Mouse (Mus musculus) embryonic facial prominence, embryonic 12.5 days (tissue): Measurements from ENCODE around the gene Ppp1r15b. TPM values are rescaled to one million over a fixed set of nuclear protein-coding genes. Genes with fewer than 3 reads are reported as not detected.

Source experiments
- ATAC-seq: fragments of 200-750 bp; cut with Nextera tagmentation; 2 replicates; pipeline ENCODE4 v1.8.0; 2017; ENCODE audit not compliant: insufficient number of reproducible peaks, insufficient read depth, low FRiP score, low TSS enrichment
- H3K27ac ChIP-seq: fragments of 300-500 bp; sonication (generic); 2 replicates; pipeline ENCODE4 v1.5.1; 2016; ENCODE audit warnings: mild to moderate bottlenecking
- H3K27me3 ChIP-seq: fragments of 300-500 bp; sonication (generic); 2 replicates; pipeline ENCODE4 v1.6.1; 2016; ENCODE audit warnings: mild to moderate bottlenecking, moderate library complexity
- H3K36me3 ChIP-seq: fragments of 300-500 bp; sonication (generic); 2 replicates; pipeline ENCODE4 v1.6.1; 2016; ENCODE audit warnings: mild to moderate bottlenecking
- H3K4me1 ChIP-seq: fragments of 300-500 bp; sonication (generic); 2 replicates; pipeline ENCODE4 v1.6.1; 2016
- H3K4me2 ChIP-seq: fragments of 300-500 bp; sonication (generic); replicated peaks from 2 replicates; pipeline ENCODE4 v1.6.1; 2016; ENCODE audit warnings: mild to moderate bottlenecking, moderate library complexity
- H3K4me3 ChIP-seq: fragments of 300-500 bp; sonication (generic); 2 replicates; pipeline ENCODE4 v1.5.1; 2016; ENCODE audit warnings: mild to moderate bottlenecking
- H3K9ac ChIP-seq: fragments of 300-500 bp; sonication (generic); 2 replicates; pipeline ENCODE4 v1.6.1; 2016; ENCODE audit warnings: mild to moderate bottlenecking, moderate library complexity
- H3K9me3 ChIP-seq: fragments of 300-500 bp; sonication (generic); 2 replicates; pipeline ENCODE4 v1.6.1; 2016; ENCODE audit warnings: mild to moderate bottlenecking, moderate library complexity
- WGBS: fragments of 180-500 bp; shearing (Covaris S2); methylation state at CpG from one replicate; pipeline ENCODE4 v1.1.7; 2016; 5-methylcytosine and 5-hydroxymethylcytosine counted together
- polyA plus RNA-seq: library from polyadenylated mRNA; unstranded; fragments of >200 nt; fragmentation: Nextera tagmentation; extraction: Ambion mirVana; gene quantifications from 2 replicates; pipeline ENCODE4 v1.2.1, GENCODE M21; 2016

Gene Ppp1r15b
- polyA plus RNA-seq, 1 experiment from 2014 or later, result 45.0 TPM

DNA sequence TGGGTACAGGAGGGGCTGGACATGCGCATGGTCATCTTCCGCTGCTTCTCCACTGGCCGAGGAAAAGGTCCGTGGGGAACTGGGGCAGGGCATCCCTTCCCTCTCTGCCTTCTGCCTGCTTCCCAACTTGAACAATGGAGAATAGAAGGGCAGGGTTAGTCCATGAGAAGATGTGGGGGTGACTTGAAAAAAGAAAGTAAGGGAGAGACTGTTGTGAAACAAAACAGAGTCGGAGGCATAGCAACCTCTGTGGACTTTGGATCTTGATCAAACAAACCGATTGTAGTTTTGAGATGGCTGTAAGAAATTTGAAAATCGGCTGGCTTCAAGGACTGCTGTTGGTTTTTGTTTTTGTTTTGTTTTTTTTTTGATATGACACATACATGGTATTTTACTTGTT, 37.2 kb upstream of the Ppp1r15b start:
- Histone ChIP-seq H3K4me2 (no peak overlapping the region), H3K9me3 (no peaks in the 10 kb centered on the region), H3K4me1 (no peaks in the 10 kb centered on the region), H3K9ac (no peak overlapping the region), H3K27ac (no peak overlapping the region), H3K27me3 (no peaks in the 10 kb centered on the region), H3K36me3 (peaks cover 33% of the 10 kb centered on the region), H3K4me3 (no peak overlapping the region)
- no peak for ATAC-seq
- 87% methylated on average over 7 of the region's 7 CpGs for WGBS

DNA sequence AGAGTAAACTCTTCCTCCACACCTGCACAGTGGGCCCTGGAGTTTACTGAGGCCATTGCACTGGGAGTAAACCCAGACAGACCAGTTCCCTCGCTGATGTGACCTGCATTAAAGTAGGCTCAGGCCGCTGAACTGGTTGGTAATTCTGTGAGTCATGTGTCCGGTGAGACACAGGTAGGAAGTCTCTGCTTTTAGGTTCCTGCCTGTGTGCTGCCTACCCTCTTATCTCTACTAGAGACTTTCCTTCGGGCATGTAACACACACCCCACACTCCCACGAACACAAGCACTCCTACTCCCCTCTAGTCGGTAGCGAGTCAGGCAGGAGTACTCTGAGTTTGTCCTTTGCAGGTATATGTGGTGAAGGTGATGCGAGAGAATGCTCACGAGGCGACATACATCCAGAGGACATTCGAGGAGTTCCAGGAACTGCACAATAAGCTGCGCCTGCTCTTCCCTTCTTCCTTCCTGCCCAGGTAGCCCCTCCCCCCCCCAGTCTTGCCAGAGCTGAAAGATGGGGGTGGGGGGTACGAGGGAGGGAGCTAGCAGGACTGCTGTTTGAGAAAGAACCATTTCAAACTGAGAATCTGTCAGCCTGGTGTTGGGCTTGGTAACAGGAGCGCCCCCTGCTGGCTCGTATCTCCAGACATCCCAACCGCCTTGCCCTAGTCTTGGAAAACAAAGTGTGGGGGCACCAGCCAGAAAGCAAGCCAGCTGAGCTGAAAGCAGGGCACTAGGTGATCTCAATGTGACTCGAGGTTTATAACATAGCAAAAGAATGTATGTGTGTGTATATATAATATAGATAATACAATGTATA, 29.8 kb upstream of the Ppp1r15b start:
- Histone ChIP-seq H3K9ac (no peak overlapping the region), H3K27me3 (no peaks in the 10 kb centered on the region), H3K27ac (no peak overlapping the region), H3K36me3 (peaks cover 66% of the 10 kb centered on the region), H3K4me2 (no peak overlapping the region), H3K9me3 (no peaks in the 10 kb centered on the region), H3K4me1 (0 out of 2 replicates have a peak, but pooled peaks cover 3% of the 10 kb centered on the region), H3K4me3 (no peak overlapping the region)
- WGBS, result 38% methylated on average over 17 of the region's 17 CpGs
- no peak for ATAC-seq

- Histone ChIP-seq H3K27me3 (no peaks in the 10 kb centered on the region), H3K9me3 (no peaks in the 10 kb centered on the region), H3K4me3 (no peak overlapping the region), H3K4me1 (0 out of 2 replicates have a peak, but pooled peaks cover 3% of the 10 kb centered on the region), H3K36me3 (peaks cover 66% of the 10 kb centered on the region), H3K4me2 (no peak overlapping the region), H3K9ac (no peak overlapping the region), H3K27ac (no peak overlapping the region)
- 82% methylated on average over 5 of the region's 5 CpGs for WGBS
- ATAC-seq, result no peak
These were observed 28.8 kb upstream of the Ppp1r15b start for GRCm38 (mm10) chr1:133102108-133102507.

DNA sequence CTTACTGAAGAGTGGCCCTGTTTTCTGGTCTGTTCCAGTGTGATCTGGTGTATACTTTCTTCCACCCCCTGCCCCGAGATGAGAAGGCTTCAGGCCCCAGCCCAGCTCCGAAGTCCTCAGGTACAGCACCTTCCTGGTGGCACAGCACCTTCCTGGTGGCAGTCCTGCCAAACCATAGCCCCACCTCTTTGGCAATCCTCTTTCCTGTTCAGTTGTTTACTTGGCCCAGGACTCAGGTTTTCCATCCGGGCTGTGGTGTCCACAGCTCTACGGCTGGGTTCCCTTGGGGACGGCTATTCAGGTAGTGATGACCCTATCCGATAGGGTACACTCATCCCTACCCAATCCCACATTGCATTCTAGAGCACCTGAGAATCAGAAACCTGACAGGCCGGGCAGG, 27.6 kb upstream of the Ppp1r15b start:
- ATAC-seq, result no peak
- 0 out of 2 replicates have a peak, but pooled peaks cover 3% of the 10 kb centered on the region for H3K4me1 ChIP-seq
- H3K9ac ChIP-seq, result no peak overlapping the region
- no peak overlapping the region for H3K4me2 ChIP-seq
- no peaks in the 10 kb centered on the region for H3K9me3 ChIP-seq
- H3K27me3 ChIP-seq, result no peaks in the 10 kb centered on the region
- no peak overlapping the region for H3K4me3 ChIP-seq
- WGBS, result 93% methylated on average over 7 of the region's 7 CpGs
- no peak overlapping the region for H3K27ac ChIP-seq
- peaks cover 58% of the 10 kb centered on the region for H3K36me3 ChIP-seq

DNA sequence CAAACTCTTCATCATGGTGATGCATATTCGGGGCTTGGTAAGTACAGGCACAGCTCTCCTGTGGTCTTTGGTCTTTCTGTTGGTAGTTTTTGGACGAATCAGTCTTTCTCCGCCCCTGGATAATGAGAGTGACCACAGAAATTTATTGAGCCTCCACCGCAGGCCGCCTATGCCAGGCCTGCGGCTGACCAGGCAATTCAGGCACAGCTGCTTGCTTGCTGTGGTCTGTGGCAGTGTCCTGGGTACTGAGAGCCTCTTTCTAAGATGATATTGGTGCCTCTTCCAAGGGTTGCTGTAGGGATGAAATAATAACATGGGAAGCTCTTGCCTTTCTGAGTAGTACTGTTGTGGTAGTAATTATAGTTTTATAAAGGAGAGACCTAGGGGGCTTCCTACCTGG, 27.1 kb upstream of the Ppp1r15b start:
- H3K4me2 ChIP-seq, result no peak overlapping the region
- H3K27ac ChIP-seq, result no peak overlapping the region
- no peak for ATAC-seq
- H3K36me3 ChIP-seq, result peaks cover 52% of the 10 kb centered on the region
- 0 out of 2 replicates have a peak, but pooled peaks cover 3% of the 10 kb centered on the region for H3K4me1 ChIP-seq
- no peak overlapping the region for H3K9ac ChIP-seq
- H3K4me3 ChIP-seq, result no peak overlapping the region
- WGBS, result 90% methylated on average over 6 of the region's 6 CpGs
- H3K9me3 ChIP-seq, result no peaks in the 10 kb centered on the region
- no peaks in the 10 kb centered on the region for H3K27me3 ChIP-seq

GRCm38 (mm10) chr1:133116108-133116507, 14.8 kb upstream of the Ppp1r15b start:
- Histone ChIP-seq H3K27ac (no peak overlapping the region), H3K9me3 (0 out of 2 replicates have a peak, but pooled peaks cover 3% of the 10 kb centered on the region), H3K4me2 (no peak overlapping the region), H3K9ac (no peak overlapping the region), H3K27me3 (no peaks in the 10 kb centered on the region), H3K36me3 (no peaks in the 10 kb centered on the region), H3K4me3 (no peak overlapping the region), H3K4me1 (peaks cover 9% of the 10 kb centered on the region; the same call in 1 of the 2 replicates)
- 88% methylated on average over 4 of the region's 4 CpGs for WGBS
- no peak for ATAC-seq

DNA sequence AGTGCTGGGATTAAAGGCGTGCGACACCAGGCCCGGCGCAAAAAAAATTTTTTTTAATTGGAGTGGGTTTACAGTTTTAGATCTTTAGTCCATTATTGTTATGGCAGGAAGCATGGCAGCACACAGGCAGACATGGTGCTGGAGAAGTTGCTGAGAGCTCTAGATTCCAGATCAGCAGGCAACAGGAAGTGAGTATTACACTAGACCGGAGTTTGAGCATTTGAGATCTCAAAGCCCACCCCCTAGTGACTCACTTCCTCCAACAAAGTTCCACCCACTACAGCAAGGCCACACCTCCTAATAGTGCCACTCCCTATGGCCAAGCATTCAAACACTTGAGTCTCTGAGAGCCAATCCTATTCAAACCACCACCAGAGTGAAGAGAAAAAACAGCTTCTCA, 12.8 kb upstream of the Ppp1r15b start:
- H3K4me2 ChIP-seq, result no peak overlapping the region
- no peaks in the 10 kb centered on the region for H3K27me3 ChIP-seq
- H3K9ac ChIP-seq, result no peak overlapping the region
- 91% methylated on average over 5 of the region's 5 CpGs for WGBS
- no peaks in the 10 kb centered on the region for H3K36me3 ChIP-seq
- no peak for ATAC-seq
- H3K4me1 ChIP-seq, result peaks cover 9% of the 10 kb centered on the region; the same call in 1 of the 2 replicates
- H3K9me3 ChIP-seq, result 0 out of 2 replicates have a peak, but pooled peaks cover 3% of the 10 kb centered on the region
- H3K27ac ChIP-seq, result no peak overlapping the region
- H3K4me3 ChIP-seq, result no peak overlapping the region

GRCm38 (mm10) chr1:133118844-133119243, 12.1 kb upstream of the Ppp1r15b start:
- no peak for ATAC-seq
- no peak overlapping the region for H3K4me2 ChIP-seq
- H3K27me3 ChIP-seq, result no peaks in the 10 kb centered on the region
- no peaks in the 10 kb centered on the region for H3K36me3 ChIP-seq
- peaks cover 9% of the 10 kb centered on the region; the same call in 1 of the 2 replicates for H3K4me1 ChIP-seq
- no peak overlapping the region for H3K27ac ChIP-seq
- H3K9me3 ChIP-seq, result 0 out of 2 replicates have a peak, but pooled peaks cover 3% of the 10 kb centered on the region
- H3K9ac ChIP-seq, result no peak overlapping the region
- WGBS, result 88% methylated on average over 3 of the region's 3 CpGs
- no peak overlapping the region for H3K4me3 ChIP-seq

DNA sequence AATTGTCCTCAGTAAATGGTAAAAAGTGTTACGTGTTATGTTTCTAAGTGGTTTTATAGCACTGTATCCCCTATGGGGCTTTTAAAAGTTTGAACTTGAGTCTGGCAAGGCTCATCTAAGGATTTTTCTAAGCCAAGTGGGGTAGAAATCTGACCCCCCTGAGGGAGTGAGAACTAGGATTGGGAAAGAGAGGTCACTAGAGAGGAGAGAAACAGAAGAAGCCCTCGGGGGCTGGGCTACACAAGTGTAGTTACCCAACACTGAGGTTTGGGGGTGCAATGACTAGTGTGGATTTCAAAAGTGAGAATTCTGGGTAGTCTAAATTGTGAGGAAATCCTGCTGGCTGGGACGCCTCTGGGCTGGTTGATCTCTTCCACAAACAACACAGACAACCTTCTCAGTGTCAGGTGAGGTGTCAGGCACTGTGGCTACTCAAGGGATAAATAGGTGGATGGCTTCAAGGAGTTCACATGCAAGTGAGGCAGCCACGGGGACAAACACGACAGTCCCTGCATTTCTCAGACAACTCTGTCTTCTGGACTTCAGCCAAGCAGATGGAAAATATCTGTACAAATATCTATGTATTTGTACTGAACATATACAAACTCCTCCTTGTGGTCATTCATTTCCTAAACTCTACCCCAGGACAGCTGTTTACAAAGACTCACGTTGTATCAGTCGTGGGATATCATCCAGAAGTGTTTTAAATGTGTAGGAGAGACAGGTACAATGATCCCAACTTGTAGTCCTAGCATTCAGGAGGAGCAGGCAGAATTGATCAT, 10.8 kb upstream of the Ppp1r15b start:
- WGBS, result 42% methylated on average over 7 of the region's 7 CpGs
- no peaks in the 10 kb centered on the region for H3K9me3 ChIP-seq
- ATAC-seq, result 0 out of 2 replicates have a peak, but pooled peaks have one; percentile 28

DNA sequence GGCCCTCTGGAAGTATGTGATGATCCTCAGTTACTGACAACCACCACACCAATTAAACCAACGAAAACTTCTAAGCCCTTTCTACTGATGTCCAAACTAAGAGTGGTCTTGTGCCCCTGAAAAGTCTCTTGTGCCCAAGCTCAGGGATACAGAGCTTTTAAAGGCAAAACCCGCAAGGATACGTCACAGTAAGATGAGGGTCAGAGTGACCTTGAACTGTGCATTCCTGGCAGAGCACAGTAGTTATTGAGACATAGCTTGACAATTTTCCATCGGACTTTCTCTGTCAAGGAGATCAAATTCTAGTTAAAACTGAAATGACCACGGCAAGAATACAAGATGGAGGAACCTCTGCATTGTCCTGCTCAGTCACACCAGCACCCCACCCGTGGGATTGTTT, 9.7 kb upstream of the Ppp1r15b start:
- peaks cover 9% of the 10 kb centered on the region; the same call in 1 of the 2 replicates for H3K4me1 ChIP-seq
- WGBS, result 66% methylated on average over 6 of the region's 6 CpGs
- no peak for ATAC-seq

More for the DNA sequence above, 10.8 kb upstream of the Ppp1r15b start:
- Histone ChIP-seq H3K4me3 (no peak overlapping the region), H3K27me3 (no peaks in the 10 kb centered on the region), H3K4me1 (peaks cover 9% of the 10 kb centered on the region; the same call in 1 of the 2 replicates), H3K36me3 (no peaks in the 10 kb centered on the region), H3K27ac (peak overlapping the region; percentile 7; the same call in 1 of the 2 replicates), H3K4me2 (no peak overlapping the region), H3K9ac (no peak overlapping the region)

DNA sequence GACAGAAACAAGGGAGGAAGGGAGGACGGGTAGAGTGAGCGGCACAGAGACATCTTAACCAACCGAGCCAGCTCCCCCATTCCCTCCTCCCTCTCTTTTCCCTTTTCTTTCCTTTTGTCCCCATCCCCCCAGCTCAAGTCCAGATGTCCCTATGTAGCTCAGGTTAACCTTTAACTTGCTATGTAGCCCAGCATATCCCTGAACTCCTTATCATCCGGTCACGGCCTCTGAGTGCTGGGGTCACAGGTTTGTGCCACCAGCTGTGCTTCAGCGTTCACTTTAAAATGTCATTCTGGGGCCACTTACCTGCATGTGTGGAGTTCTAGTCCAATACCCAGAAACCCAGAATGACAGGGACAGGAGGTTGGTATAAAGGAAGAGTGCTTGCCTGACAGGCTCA, 6.8 kb upstream of the Ppp1r15b start:
- Histone ChIP-seq H3K27ac (no peak overlapping the region), H3K4me3 (no peak overlapping the region), H3K9me3 (no peaks in the 10 kb centered on the region), H3K4me2 (no peak overlapping the region), H3K27me3 (no peaks in the 10 kb centered on the region), H3K36me3 (no peaks in the 10 kb centered on the region), H3K9ac (no peak overlapping the region), H3K4me1 (peaks cover 9% of the 10 kb centered on the region; the same call in 1 of the 2 replicates)
- WGBS, result 75% methylated on average over 6 of the region's 6 CpGs
- ATAC-seq, result no peak

More for the DNA sequence above, 9.7 kb upstream of the Ppp1r15b start:
- Histone ChIP-seq H3K9ac (no peak overlapping the region), H3K27me3 (no peaks in the 10 kb centered on the region), H3K36me3 (no peaks in the 10 kb centered on the region), H3K9me3 (no peaks in the 10 kb centered on the region), H3K4me3 (no peak overlapping the region), H3K4me2 (no peak overlapping the region), H3K27ac (no peak overlapping the region)
